Mouse (Mus musculus) c-Kit-positive CD71-negative TER-119-negative erythroid progenitor cells, embryonic 14.5 days (primary cell): Measurements from ENCODE around the gene Aplp2.

Experiments used
- DNase-seq: peaks from one replicate; pipeline ENCODE4 v3.0.0-alpha.2; 2013; ENCODE audit warnings: low read depth

Gene Aplp2

DNA sequence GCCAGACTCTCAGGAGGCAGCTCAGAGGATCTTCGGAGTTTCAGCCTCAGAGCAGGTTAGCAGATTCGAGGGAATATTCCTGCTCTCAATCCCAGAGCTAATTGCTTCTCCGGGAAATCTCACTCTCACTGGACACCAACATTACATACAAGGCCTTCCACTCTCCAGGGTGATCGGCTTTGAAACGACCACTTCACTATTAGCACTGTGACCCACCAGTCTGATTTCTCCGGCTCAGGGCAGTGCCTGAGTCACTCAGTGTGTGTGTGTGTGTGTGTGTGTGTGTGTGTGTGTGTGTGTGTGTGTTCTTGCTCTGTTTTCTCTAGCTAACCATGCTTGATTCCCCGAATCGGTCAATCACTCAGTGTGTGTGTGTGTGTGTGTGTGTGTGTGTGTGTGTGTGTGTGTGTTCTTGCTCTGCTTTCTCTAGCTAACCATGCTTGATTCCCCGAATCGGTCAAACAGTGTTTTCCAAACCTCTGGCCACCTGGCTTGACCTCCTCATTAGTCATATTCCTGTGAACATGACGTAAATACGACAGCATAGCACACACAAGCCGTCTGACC lies 89.1 kb downstream of the Aplp2 start:
- no peak for DNase-seq

DNA sequence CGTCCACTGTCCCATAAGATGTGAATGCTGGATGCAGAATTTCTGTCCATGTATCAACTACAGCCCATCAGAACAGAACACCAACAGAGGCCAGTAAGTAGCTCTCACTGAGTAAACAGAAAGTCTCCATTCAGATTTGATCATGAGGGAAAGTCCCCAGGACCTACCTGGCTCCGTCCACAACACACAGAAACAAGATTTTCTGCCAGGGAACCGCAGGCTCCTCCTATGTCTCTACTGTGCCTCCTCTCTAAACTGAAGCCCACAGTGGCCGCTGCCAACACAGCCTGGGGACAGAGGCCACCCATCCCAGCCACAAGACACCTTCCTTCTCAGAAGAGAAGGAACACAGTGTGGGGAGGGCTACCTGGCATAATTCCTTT lies 91.1 kb downstream of the Aplp2 start:
- DNase-seq, result no peak

DNA sequence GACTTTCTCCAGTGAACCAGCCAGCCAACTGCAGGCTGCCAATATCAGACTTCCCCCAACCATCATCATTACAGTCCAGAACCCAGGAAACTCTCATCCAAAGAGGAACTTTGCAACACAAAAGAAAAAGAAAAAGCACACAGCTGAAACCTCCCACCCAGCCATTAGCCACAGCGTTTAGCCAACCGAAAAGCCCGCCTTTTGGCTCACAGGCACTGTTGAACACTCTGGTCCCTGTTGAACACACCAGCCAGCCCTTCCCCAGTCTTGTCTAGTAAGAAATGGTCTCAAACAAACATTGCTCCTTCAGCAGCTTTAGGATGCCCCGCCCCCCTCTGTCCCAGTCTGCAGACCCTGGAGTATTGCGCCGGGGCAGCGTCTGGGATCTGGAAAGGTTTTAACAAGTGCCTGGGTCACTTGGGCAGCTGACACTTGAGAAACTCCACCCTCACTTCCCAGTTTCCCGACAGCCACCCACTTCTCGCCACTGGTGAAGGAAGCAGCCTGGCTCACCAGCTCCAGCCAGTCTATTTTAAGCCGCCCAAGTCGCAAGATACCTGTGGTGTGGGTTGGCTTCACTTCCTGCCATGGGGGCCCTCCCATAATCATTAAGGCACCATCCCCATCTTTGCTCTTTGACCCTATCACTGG lies 91.6 kb downstream of the Aplp2 start:
- DNase-seq, result no peak

DNA sequence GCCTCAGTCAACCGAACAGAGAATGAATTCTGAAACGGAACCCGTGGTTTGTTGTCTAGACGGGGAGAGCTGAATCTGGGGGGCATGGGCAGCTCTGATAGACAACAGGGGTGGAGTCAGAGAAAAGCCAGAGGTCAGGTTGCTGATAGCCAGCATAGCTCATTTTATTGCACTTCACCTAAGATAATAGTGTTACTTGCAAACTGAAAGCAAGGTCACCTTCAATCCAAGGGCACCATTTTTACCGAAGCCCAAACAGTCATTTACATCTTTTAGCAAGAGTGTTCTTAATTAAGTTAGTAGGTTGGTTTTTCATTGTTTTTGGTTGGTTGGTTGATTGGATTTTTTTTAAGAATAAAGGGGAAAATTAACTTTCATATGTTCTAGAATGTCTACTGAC lies 92.2 kb downstream of the Aplp2 start:
- DNase-seq, result no peak

DNA sequence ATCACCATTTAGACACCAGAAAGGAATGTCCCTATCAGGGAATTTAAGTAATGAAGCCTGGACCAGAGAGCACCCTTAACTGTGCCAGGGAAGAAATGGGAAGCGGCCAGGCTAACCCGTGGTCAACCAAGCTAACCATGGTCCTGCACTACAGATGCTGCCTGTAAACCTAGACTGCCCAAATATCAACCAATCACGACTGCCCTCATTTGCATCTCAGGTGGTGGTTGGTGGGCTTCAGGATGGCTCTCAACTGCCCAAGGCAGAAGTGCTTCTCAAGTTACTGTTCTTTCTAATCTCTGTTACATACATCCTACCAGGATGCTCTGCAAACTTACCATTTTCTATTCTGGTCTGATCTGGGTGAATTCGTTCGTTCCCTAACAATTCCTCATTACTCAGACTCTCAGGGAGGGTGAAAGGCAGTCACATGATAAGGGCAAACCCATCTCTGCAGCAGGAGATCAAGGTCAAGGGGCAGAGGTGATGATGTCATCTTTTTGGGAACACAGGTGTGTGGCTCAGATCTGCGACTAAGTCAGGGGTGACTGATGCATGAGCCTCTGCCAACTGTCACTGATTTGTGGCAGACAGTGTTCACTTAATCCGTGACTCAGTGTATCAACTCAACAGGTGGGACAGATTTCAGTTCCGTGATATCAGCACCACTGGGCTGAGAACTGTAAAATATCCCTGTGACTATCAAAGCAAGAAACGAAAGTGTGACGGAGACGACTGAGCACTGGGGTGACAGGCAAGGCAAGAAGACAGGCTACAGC lies 92.9 kb downstream of the Aplp2 start:
- DNase-seq, result no peak

DNA sequence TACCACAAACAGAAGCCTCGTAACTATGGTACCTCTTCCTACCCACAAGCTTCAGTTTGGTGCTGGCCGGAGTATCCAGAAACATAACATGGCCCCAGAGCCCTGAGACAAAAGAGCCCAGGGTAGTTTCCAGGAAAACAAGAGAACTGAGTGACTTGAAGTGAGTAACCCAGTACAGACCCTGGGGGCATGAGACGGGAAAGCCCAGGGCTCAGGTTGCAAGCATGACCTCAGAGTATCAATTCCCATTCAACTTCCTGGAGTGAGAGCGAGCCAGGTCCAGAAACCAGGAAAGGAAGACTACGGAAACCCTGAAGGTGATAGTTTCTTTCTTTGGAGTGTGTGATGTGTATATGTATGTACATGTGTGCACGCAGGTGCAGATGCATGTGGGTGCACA lies 94.1 kb downstream of the Aplp2 start:
- no peak for DNase-seq

DNA sequence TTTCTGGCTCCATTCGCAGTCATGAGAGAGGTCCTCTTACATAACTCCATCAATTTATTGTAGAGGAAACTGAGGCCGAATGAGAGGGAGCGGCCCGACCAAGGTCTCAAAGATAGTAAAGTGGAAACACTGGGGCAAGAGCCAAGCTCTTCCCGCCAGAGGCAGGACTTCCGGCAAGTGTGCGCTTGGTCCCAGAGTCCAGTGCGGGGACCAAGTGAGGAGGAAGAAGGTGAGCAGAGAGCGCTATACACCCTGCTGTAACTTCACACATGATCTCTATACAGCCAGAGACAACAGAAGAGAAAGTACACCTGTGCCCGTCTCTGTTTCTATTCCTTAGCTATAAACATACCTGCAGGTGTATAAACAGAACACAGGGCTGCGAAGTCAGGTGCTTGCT lies 94.5 kb downstream of the Aplp2 start:
- no peak for DNase-seq

DNA sequence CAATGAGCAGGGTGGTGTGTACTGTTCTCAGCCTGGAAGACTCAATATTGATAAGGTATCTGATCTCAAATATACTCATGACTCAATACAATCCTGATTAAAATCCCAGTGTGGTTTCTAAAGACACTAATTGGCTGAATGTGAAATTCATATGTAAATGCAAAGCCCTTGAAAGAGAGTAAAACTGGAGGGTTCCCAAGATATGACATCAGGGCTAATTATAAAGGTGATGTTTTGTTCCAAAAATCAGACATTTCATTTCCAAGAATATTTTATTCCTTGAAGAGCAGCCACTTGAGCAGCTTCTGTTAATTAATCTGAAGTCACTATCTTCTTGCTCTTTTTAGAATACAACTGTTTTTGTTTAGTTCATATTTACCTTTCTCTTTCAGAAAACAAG lies 96.0 kb downstream of the Aplp2 start:
- DNase-seq, result no peak

DNA sequence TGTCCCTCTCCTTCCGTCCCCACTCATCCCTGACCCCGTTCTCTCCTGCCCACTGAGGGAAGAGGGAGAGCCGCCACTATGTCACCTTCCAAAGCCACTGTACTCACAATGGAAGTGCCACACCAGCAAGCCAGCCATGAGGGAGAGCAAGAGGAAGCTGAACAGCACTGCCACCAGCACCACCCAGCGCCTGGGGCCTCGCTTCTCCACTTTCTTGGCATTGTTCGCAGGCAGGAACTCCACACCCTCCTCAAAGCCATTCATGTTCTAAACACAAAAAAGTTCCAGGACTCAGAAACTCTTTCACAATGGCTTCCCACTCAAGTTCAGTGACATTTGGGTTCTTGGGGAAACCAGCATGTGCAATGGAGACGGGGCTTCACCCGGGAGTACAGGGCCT lies 103.2 kb downstream of the Aplp2 start:
- no peak for DNase-seq
